Mouse (Mus musculus) left cerebral cortex, postnatal 14 days (tissue): ENCODE measurements around the gene Cd46. TPM values are rescaled to one million over a fixed set of nuclear protein-coding genes. Genes with fewer than 3 reads are reported as not detected.
A peak's percentile ranks its signal among the peaks of the same experiment; 100 is the strongest.

Experiments
- DNase-seq, 2 experiments: peaks; one replicate each; pipeline ENCODE4 v3.0.0; 2021 to 2022; ENCODE audit warnings: low spot score in 2 of 2, mixed read lengths in 1 of 2
- intact Hi-C: fragments of 180-260 bp; cut with DNase I; formaldehyde crosslinking; loops from one replicate; pipeline ENCODE4 v1.15.1; 2025
- long read RNA-seq, 2 experiments: library from polyadenylated mRNA; stranded (forward); transcript quantifications; one replicate each; pipeline ENCODE4 v2.0.0; 2021
- total RNA-seq, 2 experiments: library from RNA; stranded (reverse); gene quantifications; 2 replicates each; pipeline ENCODE4 v1.2.3; 2021

Gene Cd46
- total RNA-seq, result 1 to 10 TPM; 4.9 to 6.3 TPM
- long read RNA-seq, experiment 1, result 0 reads
- long read RNA-seq, experiment 2, result 0 reads

DNA sequence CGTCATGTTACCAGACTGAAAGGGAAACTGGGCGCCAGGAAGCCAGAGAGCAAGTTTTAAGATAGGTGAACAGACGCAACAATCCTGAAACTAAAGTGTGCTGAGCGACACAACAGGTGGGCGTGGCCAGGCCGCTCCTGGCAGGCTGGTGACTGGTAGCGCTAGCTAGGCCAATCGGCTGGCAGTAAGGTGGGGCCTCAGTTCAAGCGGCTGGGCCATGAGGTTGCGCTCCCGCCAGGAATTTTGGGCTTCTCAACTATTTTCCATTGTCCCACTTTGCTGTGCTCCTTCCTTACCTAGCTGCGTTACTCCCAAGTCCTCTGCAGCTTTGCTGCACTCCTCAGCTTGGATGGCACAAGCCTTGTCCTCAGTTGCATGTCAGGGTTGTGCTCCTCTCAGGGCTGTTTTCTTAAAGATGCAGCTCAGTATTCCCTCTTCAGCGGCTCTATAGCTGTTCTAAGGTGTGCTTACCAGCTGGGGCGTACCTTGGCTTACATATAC, at the start of gene Cd46:
Gene Cd46 (minus strand): TSS at position 30 of the 501 bp plus-strand sequence.
- peak; percentile 7 to 23 for DNase-seq
- intact Hi-C loops, result no loop called here

DNA sequence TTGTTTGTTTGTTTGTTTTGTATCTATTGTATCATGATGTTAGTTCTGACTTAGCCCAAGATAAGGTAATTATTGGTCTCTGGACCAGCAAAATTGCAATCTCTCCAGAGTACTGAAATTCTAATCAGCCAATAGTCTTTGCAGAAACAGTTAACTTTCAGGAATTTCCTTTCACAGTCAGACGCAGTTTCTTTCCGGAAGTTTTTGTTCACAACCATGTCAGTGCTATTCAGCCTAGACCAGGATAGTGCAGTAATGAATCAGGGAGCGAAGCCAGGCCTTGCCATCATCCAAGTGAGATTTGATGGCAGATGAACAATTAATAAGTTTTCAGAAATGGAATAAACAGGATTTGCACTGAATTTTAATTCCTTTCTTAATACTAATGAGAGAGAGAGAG, 40.0 kb upstream of the Cd46 start:
- no peak for DNase-seq
- intact Hi-C loops, result no loop called here

DNA sequence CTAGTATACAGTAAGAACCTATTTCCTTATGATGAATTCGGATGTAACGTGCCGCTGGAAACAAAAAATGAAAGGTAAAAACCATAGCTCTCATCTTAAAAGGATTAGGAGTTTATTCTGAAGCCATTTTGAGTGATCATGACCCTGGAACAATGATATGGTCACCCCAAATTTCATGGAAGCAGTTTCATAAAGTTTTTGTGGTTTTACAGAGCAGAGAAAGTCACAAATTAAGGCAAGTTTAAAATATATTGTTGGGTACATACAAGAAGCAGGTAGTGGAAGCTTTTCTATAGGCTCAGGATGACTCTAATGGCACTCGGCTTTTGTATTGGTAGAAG, 39.6 kb upstream of the Cd46 start:
- no peak for DNase-seq
- intact Hi-C loops, result no loop called here

DNA sequence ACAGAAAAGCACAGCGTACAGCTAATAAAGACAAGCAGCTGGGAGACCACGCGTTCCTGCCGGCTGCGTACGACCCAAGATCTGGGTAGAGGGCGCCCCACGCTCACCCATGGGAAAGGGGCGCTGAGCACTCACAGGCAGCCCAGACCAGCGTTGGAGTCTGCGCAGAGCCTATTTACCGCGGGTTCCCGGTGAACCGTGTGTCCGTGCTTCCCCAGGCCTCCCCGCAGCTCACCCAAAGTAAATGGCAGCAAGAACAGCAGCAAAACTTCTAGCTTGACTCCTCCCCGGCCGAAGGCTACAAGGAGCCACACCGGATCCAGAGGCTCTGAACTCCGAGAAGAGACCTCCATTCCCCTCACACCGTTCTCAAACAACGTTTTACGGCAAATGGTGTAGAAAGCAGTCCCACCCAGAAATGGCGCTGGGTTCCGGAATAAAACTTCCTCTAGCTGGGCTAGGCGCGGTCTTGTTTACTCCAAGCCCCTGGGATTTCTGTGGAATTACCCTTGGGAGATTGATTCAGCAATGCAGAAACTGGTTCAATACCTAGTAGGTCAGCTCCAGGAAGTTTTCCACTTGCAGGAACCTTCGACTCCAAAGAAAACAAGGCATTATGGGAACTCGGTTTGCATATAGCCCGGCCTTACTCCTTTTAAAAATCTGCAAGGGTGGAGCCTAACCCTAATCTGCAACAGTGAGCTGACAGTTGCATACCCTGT, 39.1 kb upstream of the Cd46 start, which contains the start of gene Cr1l:
Gene Cr1l (minus strand): TSS at position 634 of the 722 bp plus-strand sequence.
- peak; percentile 87 to 88 for DNase-seq
- intact Hi-C loops, result no loop called here

DNA sequence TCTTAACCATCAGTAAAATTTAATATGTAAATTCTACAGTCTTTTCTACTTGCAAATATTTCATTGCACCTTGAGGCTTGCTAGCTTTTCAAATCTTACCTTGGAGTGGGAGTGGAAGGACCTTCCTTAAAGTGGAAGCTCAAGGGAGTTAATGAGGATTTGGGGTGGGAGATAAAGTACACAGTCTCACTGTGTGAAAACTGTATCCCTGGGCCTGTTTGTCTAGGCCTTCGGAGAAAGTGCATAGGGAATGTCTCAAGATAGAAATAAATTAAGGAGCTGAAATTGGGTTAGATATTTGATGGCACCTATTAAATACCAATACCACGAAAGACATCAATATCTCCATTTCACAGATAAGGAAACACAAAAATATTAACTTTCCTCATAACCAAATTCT, 38.4 kb upstream of the Cd46 start:
- no peak for DNase-seq
- intact Hi-C loops, result no loop called here

DNA sequence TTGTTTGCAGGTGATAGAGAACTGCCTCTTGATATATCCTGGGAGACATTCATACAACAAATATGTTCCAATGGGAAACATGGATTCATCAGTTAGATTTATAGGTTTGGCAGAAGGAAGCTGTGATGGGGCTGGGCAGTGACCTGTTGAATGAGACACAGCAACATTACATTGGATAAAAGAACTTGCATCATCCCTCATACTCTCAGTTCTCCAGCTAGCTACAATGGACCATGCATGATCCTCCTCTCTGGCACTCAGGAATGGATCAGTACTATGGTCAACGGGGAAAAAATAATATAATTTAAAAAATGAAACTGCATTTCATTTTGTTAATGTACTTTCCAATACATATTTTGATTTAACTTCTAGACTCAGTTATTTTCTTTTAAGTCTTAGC, 37.8 kb upstream of the Cd46 start:
- intact Hi-C loops, result no loop called here
- DNase-seq, result no peak

DNA sequence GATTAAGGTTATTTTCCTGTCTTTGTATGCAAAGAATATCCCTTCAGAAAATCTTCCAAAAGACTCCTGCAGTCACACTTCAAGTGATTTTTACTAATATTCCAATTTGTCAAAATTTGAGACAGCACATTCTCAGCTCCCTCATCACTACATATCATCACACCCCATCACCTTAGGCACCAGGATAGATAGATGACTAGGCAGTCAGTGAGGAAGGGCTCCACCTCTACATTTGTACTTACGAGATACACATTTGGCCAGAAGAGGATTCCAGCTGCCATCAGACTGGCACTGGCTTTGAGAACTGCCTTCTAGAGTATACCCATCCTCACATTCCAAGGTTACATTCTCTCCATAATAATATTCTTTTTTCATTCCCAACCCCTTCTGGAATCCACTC, 22.4 kb upstream of the Cd46 start:
- no peak for DNase-seq
- intact Hi-C loops, result no loop called here

DNA sequence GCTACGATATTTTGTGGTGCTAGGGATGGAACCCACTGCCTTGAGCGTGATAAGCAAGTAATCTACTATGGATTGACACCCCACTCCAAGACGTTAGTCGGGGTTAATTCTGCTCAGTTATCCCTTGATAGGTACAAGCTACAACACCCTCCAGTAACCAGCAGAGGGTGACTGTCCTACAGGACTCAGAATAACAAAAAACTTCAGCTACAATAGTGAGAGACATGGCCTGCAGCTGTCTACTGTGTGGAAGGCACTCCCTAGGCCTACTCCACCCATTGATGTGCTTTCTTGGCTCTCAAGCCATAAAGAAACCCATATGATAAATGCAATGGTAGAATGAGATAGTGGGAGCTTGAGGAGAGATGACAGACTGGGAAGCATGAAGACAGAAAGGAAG, 21.6 kb upstream of the Cd46 start:
- intact Hi-C loops, result no loop called here
- DNase-seq, result no peak

DNA sequence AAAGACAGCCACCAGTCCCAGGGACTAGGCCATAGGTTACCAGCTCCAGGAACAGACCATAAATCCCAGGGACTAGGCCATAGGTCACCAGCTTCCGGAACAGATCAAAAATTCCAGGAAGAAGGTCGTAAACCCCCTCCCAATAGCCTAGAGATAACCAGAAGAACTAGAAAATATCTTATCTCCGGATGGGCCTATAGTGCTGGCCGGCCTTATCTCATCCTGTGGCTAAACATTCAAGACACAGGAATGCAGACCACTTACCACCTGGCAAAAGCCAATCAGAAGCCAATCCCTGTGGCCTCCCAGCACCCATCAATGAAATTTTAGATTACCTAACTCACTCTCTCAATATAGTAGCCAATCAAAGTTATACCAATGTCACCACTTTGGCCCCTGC, 8.6 kb upstream of the Cd46 start:
- DNase-seq, result no peak
- intact Hi-C loops, result no loop called here

DNA sequence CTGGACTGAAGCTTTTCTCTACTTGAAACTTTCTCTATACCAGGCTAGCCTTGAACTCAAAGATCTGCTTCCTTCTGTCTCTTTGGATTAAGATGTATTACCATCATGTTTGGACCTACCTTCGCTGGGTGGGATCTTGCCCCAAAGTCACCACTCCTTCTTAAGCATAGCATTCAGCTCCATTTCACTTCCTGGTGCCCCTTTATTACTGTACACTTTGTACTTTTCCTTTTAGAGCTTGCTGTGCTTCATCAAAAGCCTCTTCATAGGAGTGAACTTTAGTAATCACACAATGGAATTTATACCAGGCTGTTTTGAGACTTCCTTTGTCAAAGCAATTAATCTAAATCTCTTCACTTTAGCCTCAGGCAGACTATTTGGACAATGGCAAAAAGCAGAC, 6.0 kb upstream of the Cd46 start:
- intact Hi-C loops, result no loop called here

DNA sequence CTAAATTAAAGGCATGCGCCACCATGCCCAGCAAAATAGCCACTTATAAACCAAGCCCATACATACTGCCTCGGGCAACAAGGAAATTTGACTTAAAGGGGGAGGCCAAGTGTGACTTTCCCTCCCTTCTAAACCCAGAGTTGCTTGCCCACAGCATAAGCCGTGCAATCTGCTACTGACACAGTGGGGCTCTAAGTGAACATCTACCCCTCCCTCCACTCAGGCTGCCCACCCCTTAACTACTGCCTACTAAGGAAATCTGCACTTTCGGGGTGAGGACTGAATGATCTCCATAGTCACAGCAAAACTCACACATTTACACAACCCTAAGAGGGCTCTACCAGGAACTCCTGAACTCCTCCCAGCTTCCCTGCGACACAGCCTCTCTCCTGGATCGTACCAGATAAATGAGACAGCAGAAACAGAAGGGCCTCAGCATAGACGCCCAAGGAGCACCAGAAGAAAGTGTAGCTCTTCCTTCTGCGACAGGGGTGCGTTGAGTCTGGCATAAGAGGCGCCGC, 290 bp downstream of the Cd46 start:
- intact Hi-C loops, result no loop called here
- no peak for DNase-seq

More for the DNA sequence above, 6.0 kb upstream of the Cd46 start:
- no peak for DNase-seq

DNA sequence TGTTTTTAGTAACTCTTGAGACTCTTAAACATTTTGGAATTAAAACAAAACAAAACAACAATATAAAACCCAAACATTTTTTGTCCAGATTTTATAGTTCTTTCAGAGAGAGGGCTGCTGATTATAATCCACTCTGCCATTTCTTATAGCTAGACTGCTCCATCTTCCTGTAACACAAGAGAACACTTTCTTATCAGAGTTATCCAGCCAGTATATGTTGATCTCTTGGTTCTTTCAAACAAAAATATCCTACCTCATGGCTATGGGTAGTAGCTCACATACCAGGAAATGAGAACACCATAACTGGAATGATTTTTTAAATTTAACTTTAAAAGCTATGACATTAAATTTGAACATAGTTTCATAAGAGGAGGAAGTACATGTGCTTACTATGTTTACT, 9.9 kb downstream of the Cd46 start:
- DNase-seq, result no peak
- intact Hi-C loops, result no loop called here

DNA sequence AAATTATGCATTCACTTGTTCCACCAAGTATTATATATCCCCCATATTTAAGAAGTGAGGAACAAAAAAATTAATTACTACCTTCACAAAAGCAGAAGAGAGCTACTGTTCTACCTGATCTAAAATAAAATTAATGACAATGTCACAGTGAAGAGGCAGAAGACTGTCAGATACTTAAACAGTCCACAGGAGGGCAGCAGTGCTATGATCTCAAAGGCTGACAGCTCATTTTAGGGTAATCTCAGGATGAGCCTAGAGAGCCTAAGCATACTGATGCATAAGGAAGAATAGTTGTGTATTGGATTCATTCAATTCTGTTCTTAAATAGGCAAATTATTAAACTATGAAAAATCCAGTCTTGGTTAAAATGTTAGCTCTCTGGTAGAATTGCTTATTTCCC, 51.6 kb downstream of the Cd46 start:
- intact Hi-C loops, result no loop called here
- DNase-seq, result peak; percentile 64 to 76

DNA sequence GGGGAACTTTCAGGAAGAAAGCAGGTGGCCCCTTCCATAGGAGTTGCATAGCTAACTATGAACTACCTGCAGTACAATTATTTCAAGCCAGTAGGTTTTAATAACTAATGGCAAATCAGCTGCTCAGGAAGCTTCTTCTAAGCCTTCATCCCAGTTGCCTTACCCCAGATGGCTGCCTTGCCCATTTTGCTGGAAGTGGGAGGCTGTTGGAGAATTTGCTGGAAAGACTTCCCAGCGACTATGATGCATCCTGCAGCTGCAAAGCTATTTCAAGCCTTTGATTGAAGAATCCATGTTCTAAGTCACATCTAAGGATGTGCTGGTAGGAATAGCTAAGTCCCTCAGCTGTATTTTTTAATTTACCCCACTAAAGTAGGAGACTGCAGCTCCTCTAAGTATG, 53.7 kb downstream of the Cd46 start:
- intact Hi-C loops, result no loop called here
- DNase-seq, result peak; percentile 49 to 62

DNA sequence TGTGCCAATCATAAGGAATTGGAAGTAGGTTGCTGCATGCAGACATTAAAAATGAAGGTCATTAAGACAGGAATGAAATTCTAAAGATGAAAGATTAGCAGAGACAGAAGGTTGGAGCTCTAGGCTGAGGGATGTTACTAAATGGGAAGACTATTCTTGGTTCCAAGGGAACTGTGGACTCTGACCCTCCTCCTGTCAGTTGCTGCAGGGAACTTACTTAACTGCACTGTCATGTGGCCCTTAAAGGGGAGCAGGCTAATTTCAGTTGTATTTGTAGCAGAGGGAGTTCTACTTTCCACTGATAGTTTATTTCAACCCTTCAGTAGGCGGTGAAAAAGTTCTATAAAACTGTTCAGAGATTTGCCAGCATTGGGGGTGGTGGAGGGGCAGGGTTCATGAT, 54.1 kb downstream of the Cd46 start:
- DNase-seq, result no peak
- intact Hi-C loops, result no loop called here

DNA sequence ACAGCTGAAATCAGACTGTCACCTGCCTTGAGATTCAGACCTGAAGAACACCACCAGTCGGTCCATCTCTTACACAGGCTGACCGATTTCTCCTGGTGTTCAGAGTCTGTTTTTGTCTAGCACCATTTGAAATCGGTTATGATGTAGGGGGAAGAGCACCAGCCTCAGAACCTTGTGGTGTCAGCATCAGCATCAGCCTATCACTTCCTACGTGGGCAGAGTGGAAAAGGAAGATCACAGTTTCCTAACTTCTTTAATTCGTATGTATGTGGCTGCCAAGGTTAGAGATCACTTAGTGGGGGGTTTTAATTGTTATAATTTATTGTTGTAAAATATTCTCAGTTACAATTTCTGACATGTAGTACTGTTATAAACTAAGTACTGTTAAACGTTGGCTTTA, 54.6 kb downstream of the Cd46 start:
- peak in 1 of 2 experiments; percentile 6 for DNase-seq
- intact Hi-C loops, result no loop called here

DNA sequence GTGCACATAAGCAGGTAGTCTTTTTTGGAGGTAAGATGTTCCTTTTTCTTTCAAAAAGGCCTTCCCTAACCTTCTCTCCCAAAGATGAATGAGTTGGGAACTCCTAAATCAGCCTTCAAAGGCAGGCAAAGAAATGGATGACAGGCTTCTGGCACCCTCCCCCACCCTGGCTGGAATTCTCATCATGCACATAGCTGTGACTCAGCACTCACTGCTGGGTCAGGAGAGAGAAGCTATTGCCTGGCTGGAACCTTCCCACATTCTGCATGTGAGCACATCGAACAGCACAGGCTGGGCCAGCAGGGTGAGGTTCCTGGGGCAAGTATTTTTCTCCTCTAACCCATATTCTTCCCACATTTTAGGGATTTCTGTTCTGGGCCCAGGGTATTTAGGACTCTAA, 58.1 kb downstream of the Cd46 start:
- intact Hi-C loops, result no loop called here

DNA sequence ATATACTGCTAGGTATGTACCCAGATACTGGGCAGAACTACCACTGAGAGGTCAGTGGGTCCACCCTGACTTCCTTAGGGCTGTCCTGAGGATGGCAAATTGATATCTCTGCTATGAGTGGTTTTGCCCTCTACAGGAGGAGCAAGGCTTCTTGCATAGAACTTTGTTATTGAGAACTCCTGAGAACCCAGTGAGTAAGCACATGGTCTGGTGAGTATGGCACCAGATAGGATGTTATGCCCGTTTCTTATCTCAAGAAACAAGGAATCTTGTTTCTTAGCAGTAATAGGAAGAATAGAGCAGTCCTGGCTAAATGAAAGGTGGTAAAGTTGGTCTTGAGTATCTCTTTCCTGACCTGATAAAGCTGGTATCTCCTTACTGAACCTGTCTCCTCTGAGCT, 59.3 kb downstream of the Cd46 start:
- no peak for DNase-seq
- intact Hi-C loops, result no loop called here

More for the DNA sequence above, 58.1 kb downstream of the Cd46 start:
- DNase-seq, result peak in 1 of 2 experiments; percentile 67

DNA sequence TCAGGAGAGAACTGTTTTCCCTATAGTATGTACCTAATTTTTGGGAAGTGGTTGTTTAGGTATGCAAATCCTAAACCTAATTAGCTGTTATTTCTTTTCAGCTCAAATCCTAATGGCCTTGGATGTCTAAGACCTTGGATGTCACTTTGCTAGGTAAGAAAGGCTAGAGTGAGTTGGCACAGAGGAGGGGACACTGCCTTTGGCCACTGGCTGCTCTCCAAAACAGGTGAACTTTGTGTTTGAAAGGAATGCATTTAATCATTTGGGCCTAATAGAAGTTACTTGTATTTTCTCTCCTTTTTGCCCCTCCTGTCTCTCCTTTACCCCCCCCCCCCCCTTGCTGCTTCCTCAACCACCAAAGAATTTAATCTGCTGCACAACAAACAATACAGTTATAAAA, 60.3 kb downstream of the Cd46 start:
- no peak for DNase-seq
- intact Hi-C loops, result no loop called here

DNA sequence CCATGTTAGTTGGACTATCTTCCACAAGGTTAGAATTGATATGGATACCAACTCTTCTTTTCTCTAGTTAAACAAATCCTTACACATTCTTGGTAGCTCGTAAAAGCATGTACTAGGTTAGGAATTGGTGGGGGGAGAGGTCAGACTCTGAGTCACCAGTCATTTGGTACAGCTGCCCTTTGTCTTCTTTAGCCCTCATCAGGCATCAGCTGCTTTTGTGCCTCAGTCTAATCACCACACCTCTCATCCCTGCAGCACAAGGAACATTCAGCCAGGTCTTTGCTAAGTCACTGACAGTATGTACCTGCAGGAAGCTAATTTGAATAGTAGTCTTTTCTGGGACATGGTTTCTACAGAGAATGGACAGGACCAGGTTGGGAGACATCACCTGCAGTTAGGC, 64.5 kb downstream of the Cd46 start:
- intact Hi-C loops, result no loop called here
- DNase-seq, result no peak

DNA sequence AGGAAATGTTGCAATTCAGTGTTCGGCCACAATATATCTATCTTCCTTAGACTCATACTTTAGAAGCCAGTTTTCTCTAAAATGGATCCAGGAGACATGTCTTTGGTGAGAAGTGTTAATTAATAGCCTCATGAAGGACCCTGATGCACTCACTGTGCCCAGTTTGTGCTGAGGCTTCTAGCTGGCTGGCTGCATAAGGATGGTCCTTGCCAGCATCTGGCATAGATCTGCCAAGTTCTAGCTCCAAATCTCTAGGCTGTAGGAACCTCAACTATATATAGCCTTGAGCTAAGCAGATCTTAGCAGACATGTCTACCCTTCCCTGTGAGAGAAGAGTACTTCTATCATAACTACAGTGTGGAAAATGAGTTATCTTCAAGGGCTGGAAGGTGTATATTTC, 68.2 kb downstream of the Cd46 start:
- no peak for DNase-seq

More for the DNA sequence above, 68.2 kb downstream of the Cd46 start:
- intact Hi-C loops, result no loop called here
